Mouse (Mus musculus) bone marrow, adult 2 months (tissue): Measurements from ENCODE around the gene Scg2.

Experiments used
- CTCF ChIP-seq: fragments of 200-500 bp; IDR thresholded peaks from 2 replicates; pipeline ENCODE4 v1.5.1; 2011; ENCODE audit warnings: low read length, control low read depth; ENCODE audit not compliant: control insufficient read depth, insufficient read depth
- POLR2A ChIP-seq: fragments of 200-500 bp; IDR thresholded peaks from 2 replicates; pipeline ENCODE4 v1.6.1; 2011; ENCODE audit warnings: low read depth, mild to moderate bottlenecking, control low read depth, low read length, borderline replicate concordance; ENCODE audit not compliant: control insufficient read depth

- TF ChIP-seq CTCF (no peak), POLR2A (no peak)
These were observed 24.4 kb downstream of the Scg2 start for GRCm38 (mm10) chr1:79415496-79415895.
